Mouse (Mus musculus): Measurements from ENCODE around the gene Mcm2.

GRCm38 (mm10) chr6:88835047-88835446, 63.5 kb downstream of the Mcm2 start:
- TF ChIP-seq GATA1 (IDR thresholded peaks at IDR 0.05; ENCODE audit: low read length), result no peak
- no peak for TF ChIP-seq TAL1 (IDR thresholded peaks at IDR 0.05; ENCODE audit: low read length)
